Mouse (Mus musculus) hindbrain, embryonic 15.5 days (tissue): ENCODE measurements at regions not wholly inside any gene's neighbourhood (a gene's known extent, or its start where the extent isn't known, plus 50 kb on each side); places are given as distances from the start of the nearest gene placed in this dataset.

Experiments
- ATAC-seq: fragments of 200-750 bp; cut with Nextera tagmentation; 2 replicates; pipeline ENCODE4 v1.8.0; 2017; ENCODE audit warnings: low read depth, moderate number of reproducible peaks, moderate TSS enrichment; ENCODE audit not compliant: low FRiP score
- H3K27ac ChIP-seq: fragments of 300-500 bp; sonication (generic); replicated peaks from 2 replicates; pipeline ENCODE4 v1.5.1; 2015; ENCODE audit warnings: mild to moderate bottlenecking, inconsistent platforms
- H3K27me3 ChIP-seq: fragments of 300-500 bp; sonication (generic); 2 replicates; pipeline ENCODE4 v1.6.1; 2015; ENCODE audit warnings: control low read depth, inconsistent platforms
- H3K36me3 ChIP-seq: fragments of 300-500 bp; sonication (generic); 2 replicates; pipeline ENCODE4 v1.6.1; 2015; ENCODE audit warnings: control low read depth, inconsistent platforms
- H3K4me1 ChIP-seq: fragments of 300-500 bp; sonication (generic); replicated peaks from 2 replicates; pipeline ENCODE4 v1.6.1; 2015; ENCODE audit warnings: control low read depth, inconsistent platforms
- H3K4me2 ChIP-seq: fragments of 300-500 bp; sonication (generic); 2 replicates; pipeline ENCODE4 v1.6.1; 2015; ENCODE audit warnings: moderate library complexity, mild to moderate bottlenecking, inconsistent platforms
- H3K4me3 ChIP-seq: fragments of 300-500 bp; sonication (generic); 2 replicates; pipeline ENCODE4 v1.5.1; 2015; ENCODE audit warnings: mild to moderate bottlenecking, inconsistent platforms
- H3K9ac ChIP-seq: fragments of 300-500 bp; sonication (generic); 2 replicates; pipeline ENCODE4 v1.6.1; 2015; ENCODE audit warnings: inconsistent platforms
- H3K9me3 ChIP-seq: fragments of 300-500 bp; sonication (generic); 2 replicates; pipeline ENCODE4 v1.6.1; 2016; ENCODE audit warnings: control low read depth, inconsistent platforms
- WGBS: fragments of 180-500 bp; shearing (Covaris S2); methylation state at CpG from one replicate; pipeline ENCODE4 v1.1.7; 2015; 5-methylcytosine and 5-hydroxymethylcytosine counted together

DNA sequence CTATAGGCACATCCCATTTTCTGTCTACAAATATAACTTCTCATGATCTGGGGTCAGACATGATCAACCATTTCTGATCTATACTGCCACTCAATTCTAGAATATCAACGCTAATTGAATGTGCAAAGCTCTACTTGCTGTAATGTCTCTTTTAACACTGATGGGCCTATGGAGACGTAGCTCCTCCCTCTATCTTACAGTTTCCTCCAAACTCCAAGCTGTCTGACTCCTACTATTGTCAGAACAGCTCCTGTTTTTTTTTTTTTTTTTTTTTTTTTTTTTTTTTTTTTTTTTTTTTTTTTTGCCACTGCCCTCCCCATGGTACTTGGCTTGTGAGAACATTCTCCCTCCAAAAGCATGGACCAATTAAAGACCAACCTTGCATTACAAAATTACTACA lies 165.2 kb downstream of the Pah start:
- H3K9ac ChIP-seq, result no peak overlapping the region
- H3K4me1 ChIP-seq, result no peaks in the 10 kb centered on the region
- H3K4me2 ChIP-seq, result no peak overlapping the region
- no peaks in the 10 kb centered on the region for H3K36me3 ChIP-seq
- ATAC-seq, result no peak
- 86% methylated on average over 2 of the region's 2 CpGs for WGBS
- no peak overlapping the region for H3K27ac ChIP-seq
- H3K9me3 ChIP-seq, result no peaks in the 10 kb centered on the region
- no peak overlapping the region for H3K4me3 ChIP-seq
- no peaks in the 10 kb centered on the region for H3K27me3 ChIP-seq

DNA sequence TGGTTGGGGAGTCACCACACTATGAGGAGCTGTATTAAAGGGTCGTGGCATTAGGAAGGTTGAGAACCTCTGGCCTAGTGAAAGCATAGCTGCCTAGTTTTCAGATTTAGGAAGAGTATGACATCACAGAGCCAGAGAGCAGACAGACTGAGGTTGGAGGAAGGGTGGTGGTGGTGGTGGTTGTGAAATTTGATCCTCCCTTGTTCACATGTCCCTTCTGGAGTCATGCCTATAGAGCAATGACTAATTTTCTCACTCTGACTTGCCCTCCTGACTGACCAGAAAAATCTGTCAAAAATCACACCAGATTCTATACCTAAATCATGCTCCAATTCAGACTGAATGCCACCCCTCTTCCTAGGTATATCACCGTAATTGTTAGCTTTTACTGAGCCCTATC lies 166.2 kb downstream of the Pah start:
- H3K27me3 ChIP-seq, result no peaks in the 10 kb centered on the region
- no peak for ATAC-seq
- WGBS, result 88% methylated on average over 2 of the region's 2 CpGs
- no peak overlapping the region for H3K27ac ChIP-seq
- H3K36me3 ChIP-seq, result no peaks in the 10 kb centered on the region
- H3K9me3 ChIP-seq, result no peaks in the 10 kb centered on the region
- no peaks in the 10 kb centered on the region for H3K4me1 ChIP-seq
- H3K4me3 ChIP-seq, result no peak overlapping the region
- H3K9ac ChIP-seq, result no peak overlapping the region
- H3K4me2 ChIP-seq, result no peak overlapping the region

DNA sequence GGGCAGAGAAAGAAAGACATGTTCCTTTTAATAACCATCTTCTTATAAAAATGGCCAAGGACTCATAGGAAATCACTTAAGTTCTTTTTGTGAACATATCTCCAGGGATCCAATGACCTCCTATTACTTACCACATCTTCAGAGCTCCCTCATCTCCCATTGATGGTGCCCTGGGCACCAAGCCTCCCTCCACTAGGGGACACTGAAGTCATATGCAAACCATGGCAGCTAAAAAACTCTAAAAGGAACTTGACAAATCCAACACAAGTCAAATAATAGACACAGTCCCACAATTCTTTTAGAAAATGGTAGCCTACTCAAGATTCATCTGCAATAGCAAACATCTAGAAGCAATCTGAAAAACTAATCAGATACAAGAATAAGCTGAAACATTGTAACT lies 167.2 kb upstream of the Igf1 start:
- Histone ChIP-seq H3K4me1 (no peaks in the 10 kb centered on the region), H3K27me3 (no peaks in the 10 kb centered on the region), H3K36me3 (no peaks in the 10 kb centered on the region), H3K27ac (no peak overlapping the region), H3K4me2 (no peak overlapping the region), H3K9ac (no peak overlapping the region), H3K9me3 (no peaks in the 10 kb centered on the region), H3K4me3 (no peak overlapping the region)
- ATAC-seq, result no peak

DNA sequence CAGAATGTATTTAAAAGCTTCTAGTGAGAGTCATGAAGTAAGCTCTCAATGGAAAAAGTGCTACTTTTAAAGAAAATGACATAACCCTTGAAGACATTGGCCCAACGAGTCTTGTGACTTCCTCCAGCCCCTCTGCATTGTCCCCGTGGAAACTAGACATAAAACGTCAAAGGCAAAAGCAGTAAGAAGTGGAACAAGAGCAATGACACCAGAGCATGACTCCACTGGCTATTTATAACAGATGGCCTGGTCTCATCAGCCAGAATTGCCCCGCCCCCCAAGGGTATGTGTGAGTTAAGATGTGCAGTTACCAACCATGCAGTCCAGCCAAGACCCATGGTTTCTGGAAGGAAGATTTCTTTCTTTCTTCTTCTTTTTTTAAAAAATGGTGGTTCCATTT lies 161.6 kb upstream of the Igf1 start:
- H3K4me2 ChIP-seq, result no peak overlapping the region
- ATAC-seq, result no peak
- 78% methylated on average over 4 of the region's 4 CpGs for whole genome bisulfite sequencing
- H3K27ac ChIP-seq, result no peak overlapping the region
- no peaks in the 10 kb centered on the region for H3K27me3 ChIP-seq
- no peaks in the 10 kb centered on the region for H3K36me3 ChIP-seq
- no peak overlapping the region for H3K4me3 ChIP-seq
- no peak overlapping the region for H3K9ac ChIP-seq
- H3K9me3 ChIP-seq, result no peaks in the 10 kb centered on the region
- H3K4me1 ChIP-seq, result no peaks in the 10 kb centered on the region

DNA sequence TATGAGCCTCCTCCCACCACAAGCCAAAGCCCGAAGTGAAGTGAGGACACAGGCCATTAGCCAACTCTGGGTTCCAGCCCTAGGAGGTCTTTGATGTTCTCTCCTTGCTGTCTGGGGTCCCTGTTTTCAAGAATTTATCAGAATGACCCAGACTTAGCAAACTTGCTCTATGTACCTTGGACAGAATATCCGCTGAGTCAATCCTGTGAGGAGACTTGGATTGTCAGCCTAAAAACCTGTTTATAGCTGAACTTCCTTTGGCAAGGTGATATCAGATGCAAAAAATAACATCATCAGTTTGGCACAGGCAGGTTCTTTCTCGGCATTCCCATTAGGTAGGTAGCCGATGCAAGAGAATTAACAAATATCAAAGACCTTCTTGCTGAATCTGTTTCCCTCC lies 146.9 kb upstream of the Igf1 start:
- 83% methylated on average over 4 of the region's 4 CpGs for WGBS
- Histone ChIP-seq H3K27ac (no peak overlapping the region), H3K27me3 (no peaks in the 10 kb centered on the region), H3K4me2 (no peak overlapping the region), H3K36me3 (no peaks in the 10 kb centered on the region), H3K4me1 (no peaks in the 10 kb centered on the region), H3K9me3 (no peaks in the 10 kb centered on the region), H3K4me3 (no peak overlapping the region), H3K9ac (no peak overlapping the region)
- no peak for ATAC-seq

DNA sequence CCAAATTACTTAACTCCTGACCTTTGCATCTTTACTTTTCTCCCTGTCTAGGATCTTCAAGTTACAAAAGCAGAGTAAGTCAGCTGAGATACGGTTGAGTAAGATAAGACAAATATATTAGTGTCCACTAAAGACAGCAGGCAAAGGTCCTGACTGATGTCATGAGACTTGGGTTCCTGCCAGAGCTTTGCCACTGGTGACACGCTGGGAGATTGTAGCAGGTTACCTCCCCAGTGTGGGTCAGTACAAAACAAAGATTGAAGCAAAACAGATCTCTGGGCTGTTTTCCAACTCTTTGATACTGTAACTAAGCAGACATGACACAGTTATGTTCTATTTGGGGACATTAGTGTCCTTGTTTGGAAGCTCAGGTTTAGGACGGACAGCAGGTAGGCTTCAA lies 146.3 kb upstream of the Igf1 start:
- Histone ChIP-seq H3K4me1 (no peaks in the 10 kb centered on the region), H3K9ac (no peak overlapping the region), H3K4me2 (no peak overlapping the region), H3K4me3 (no peak overlapping the region), H3K9me3 (no peaks in the 10 kb centered on the region), H3K27me3 (no peaks in the 10 kb centered on the region), H3K27ac (no peak overlapping the region), H3K36me3 (no peaks in the 10 kb centered on the region)
- ATAC-seq, result no peak
- 54% methylated on average over 3 of the region's 3 CpGs for WGBS

DNA sequence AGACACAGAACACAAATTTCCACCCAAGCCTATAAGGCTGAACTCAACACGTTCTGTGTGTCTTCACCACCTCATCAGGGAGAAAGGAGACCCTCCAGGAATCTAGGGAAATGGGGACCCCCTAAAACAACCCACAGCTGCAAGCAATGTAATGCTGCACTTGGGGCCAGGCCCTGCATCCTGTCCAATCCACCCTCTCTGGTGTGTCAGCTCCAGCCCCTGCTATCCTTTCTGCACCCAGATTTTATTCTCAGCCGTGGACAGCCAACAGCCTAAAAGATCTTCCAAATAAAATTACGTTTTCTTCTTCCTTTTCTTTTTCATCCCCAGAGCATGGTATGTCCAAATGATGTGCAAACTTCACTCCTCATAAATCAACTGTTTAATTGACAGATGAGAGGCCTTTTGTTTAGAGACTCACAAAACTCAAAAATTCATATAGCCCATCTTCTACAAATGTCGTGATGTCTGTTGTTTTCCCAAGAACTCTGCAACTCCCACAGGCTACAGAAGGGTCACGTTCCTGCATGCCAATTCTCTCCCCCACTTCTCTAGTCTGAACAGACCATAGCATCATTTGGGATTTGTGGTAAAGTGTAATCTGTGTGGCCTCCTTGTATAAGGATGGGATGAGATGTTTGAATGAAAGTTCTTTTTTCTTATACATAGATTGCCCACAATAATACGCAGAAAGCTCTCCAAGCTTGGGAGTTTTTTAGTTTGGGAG lies 142.0 kb upstream of the Igf1 start:
- Histone ChIP-seq H3K36me3 (no peaks in the 10 kb centered on the region), H3K27me3 (no peaks in the 10 kb centered on the region), H3K27ac (no peak overlapping the region), H3K4me1 (no peaks in the 10 kb centered on the region), H3K4me2 (no peak overlapping the region), H3K4me3 (no peak overlapping the region), H3K9ac (no peak overlapping the region), H3K9me3 (no peaks in the 10 kb centered on the region)
- WGBS, result 86% methylated on average over 6 of the region's 6 CpGs
- ATAC-seq, result no peak

DNA sequence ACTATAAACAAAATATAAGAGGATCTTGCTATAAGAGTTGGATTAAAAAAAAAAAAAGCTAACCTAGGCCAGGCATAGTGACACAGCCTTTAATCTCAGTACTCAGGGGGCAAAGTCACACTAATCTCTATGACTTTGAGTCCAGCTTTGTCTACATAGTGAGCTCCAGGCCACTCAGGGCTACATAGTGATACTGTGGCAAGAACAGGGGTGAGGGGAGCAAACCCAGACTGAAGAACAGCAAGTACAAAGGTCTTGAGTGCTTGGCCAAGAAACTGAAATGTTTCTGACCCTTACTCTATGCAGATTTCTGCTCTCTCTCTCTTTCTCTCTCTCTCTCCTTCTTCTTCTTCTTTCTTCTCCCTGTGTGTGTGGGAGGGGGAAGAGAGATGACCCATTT lies 140.9 kb upstream of the Igf1 start:
- Histone ChIP-seq H3K27ac (no peak overlapping the region), H3K9ac (no peak overlapping the region), H3K9me3 (no peaks in the 10 kb centered on the region), H3K4me2 (no peak overlapping the region), H3K27me3 (no peaks in the 10 kb centered on the region), H3K4me3 (no peak overlapping the region), H3K4me1 (no peaks in the 10 kb centered on the region), H3K36me3 (no peaks in the 10 kb centered on the region)
- no peak for ATAC-seq

DNA sequence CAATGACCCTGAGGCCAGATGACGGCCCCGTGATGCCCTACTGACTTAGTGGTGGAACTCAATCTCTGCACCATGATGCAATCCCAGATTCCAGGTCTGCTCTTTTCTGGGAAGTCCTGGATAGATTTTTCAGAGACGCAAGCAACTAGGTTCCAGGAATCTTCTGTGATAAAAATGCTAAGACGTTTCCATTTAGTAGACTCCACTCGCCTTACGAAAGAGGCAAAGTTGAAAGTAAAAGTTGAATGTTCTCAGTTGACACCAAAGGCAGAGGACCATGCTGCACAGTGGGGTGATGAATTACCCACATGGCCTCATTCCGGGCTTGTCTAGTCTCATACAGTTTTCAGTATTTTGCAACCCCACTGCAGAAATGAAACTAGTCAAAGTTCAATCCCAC lies 139.6 kb upstream of the Igf1 start:
- H3K4me3 ChIP-seq, result no peak overlapping the region
- no peak overlapping the region for H3K9ac ChIP-seq
- WGBS, result 94% methylated on average over 7 of the region's 7 CpGs
- no peak overlapping the region for H3K4me2 ChIP-seq
- H3K27me3 ChIP-seq, result no peaks in the 10 kb centered on the region
- no peak for ATAC-seq
- H3K9me3 ChIP-seq, result no peaks in the 10 kb centered on the region
- H3K4me1 ChIP-seq, result no peaks in the 10 kb centered on the region
- H3K27ac ChIP-seq, result no peak overlapping the region
- no peaks in the 10 kb centered on the region for H3K36me3 ChIP-seq

DNA sequence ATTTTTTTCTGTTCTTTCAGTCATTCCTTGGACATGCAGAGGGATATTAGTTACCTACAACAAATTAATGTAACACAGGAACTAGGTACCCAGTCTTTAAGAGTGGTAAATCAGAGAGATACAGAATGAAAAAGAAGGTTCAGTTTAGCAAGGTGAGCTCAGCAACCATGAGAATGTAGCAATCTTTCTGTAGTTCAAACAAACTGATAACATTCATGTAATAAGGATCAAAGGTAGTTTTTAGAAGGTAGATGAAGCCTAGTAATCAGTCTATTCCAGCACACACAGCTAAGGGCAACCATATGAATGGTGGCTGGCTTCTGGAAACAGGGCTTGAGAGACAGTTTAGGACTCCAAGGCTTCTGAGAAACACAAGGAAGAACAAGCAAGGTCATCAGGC lies 138.1 kb upstream of the Igf1 start:
- H3K4me1 ChIP-seq, result no peaks in the 10 kb centered on the region
- H3K27me3 ChIP-seq, result no peaks in the 10 kb centered on the region
- no peaks in the 10 kb centered on the region for H3K9me3 ChIP-seq
- H3K4me2 ChIP-seq, result no peak overlapping the region
- no peak overlapping the region for H3K4me3 ChIP-seq
- no peak overlapping the region for H3K9ac ChIP-seq
- ATAC-seq, result no peak
- H3K36me3 ChIP-seq, result no peaks in the 10 kb centered on the region
- H3K27ac ChIP-seq, result no peak overlapping the region

DNA sequence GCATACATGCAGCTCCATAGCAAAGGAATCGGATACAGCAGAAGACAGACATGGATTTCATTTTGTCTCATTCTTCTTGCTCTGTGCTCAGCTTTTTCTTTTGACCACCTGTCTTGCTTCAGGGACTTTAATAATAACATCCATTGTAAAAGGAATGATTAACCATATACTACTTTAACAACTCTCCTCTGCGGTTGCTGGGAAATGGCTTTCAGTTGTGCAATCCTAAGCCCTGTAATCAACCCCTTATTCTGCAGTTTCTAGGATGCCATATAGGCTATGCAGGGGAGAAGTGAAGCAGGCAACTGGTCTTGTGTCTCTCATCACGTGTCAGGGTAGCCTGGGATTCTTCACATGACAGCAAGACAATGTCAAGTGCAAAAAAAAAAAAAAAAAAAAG lies 135.8 kb upstream of the Igf1 start:
- 78% methylated on average over 3 of the region's 3 CpGs for WGBS
- ATAC-seq, result no peak
- no peak overlapping the region for H3K27ac ChIP-seq

DNA sequence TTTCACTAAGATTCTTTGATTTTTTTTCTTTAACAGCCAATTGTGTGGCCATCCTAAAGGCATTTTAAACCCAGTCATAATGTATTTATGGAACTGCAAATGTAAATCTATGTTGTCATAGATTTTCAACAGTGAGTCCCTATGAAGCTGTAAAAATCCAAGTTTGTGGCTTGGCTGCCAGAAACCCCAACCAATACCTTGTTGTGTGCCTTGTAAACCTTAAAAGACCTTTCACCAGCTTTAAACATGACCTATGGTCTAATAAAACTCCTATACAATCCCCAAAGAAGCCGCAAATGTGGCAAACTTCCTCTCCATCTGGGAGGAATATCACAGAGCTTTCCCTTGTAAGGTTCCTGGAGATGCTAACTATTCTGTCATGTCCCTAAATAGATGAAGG lies 125.4 kb upstream of the Igf1 start:
- Histone ChIP-seq H3K4me3 (no peak overlapping the region), H3K4me2 (no peak overlapping the region), H3K27me3 (no peaks in the 10 kb centered on the region), H3K36me3 (no peaks in the 10 kb centered on the region), H3K4me1 (no peaks in the 10 kb centered on the region), H3K9ac (no peak overlapping the region), H3K9me3 (no peaks in the 10 kb centered on the region), H3K27ac (no peak overlapping the region)
- ATAC-seq, result no peak
- 91% methylated on average over 1 of the region's 1 CpGs for WGBS

More for the DNA sequence above, 135.8 kb upstream of the Igf1 start:
- Histone ChIP-seq H3K36me3 (no peaks in the 10 kb centered on the region), H3K27me3 (no peaks in the 10 kb centered on the region), H3K9ac (no peak overlapping the region), H3K4me1 (no peaks in the 10 kb centered on the region), H3K9me3 (no peaks in the 10 kb centered on the region), H3K4me2 (no peak overlapping the region), H3K4me3 (no peak overlapping the region)

DNA sequence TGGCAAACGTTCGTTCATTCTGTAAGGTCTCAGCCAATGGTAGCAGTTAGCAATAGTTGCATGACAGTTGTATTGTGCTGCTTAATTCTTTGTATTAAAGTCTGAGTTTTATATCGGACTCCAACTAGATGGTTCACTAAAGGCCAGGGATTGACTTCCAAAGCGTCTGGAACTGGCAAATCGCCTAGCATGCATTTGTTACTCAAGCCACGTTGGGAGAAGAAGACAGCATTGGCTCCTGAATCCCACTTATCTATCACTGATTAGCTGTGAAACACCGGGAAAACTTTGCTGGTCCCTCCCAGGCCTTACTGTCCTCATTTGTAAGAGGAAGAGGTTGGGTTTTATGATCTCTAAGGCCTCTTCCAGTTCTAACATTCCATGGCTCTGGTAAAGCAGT lies 124.8 kb upstream of the Igf1 start:
- H3K9me3 ChIP-seq, result no peaks in the 10 kb centered on the region
- no peak overlapping the region for H3K9ac ChIP-seq
- H3K36me3 ChIP-seq, result no peaks in the 10 kb centered on the region
- H3K4me2 ChIP-seq, result no peak overlapping the region
- 87% methylated on average over 7 of the region's 7 CpGs for WGBS
- no peaks in the 10 kb centered on the region for H3K4me1 ChIP-seq
- H3K4me3 ChIP-seq, result no peak overlapping the region
- H3K27ac ChIP-seq, result no peak overlapping the region
- no peaks in the 10 kb centered on the region for H3K27me3 ChIP-seq
- no peak for ATAC-seq
